Mouse (Mus musculus): ENCODE measurements around the gene Slc36a1.

DNA sequence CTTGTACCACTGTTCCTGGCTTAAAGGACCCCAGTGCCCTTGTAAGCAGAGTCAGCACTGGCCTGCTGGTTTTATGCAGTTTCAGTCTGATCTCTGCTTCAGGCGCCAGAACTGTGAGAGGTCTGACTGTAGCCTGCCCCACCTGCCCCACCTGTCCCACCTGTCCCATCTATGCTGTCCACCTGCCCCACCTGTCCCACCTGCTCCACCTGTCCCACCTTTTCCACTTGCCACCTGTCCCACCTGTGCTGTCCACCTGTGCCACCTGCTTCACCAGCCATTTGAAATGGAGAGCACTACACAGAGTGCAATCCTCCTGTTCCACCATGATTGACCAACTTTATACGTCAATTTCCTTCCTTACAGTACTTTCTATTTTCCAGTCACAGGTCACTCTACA, 60.2 kb downstream of the Slc36a1 start:
- TF ChIP-seq CTCF (IDR thresholded peaks at IDR 0.05; ENCODE audit: control insufficient read depth, insufficient read depth, low read length) (no peak), POLR2A (IDR thresholded peaks at IDR 0.05; ENCODE audit: borderline replicate concordance, control insufficient read depth, low read depth, low read length) (no peak)
